Mouse (Mus musculus): ENCODE measurements around the gene Olfr1504.
"Not testable (repeated sequence)": the region's sequence is repeated elsewhere in the genome, so short reads cannot be mapped to it uniquely, and the experiment has no call there.

Olfr1504 gene

GRCm38 (mm10) chr19:13897828-13898227 is at the start of gene Olfr1504:
TSS of gene Olfr1504 (minus strand) at chr19:13897928.
- no peak for DNase-seq (ENCODE audit: low spot score)

- no peak for DNase-seq (ENCODE audit: low spot score)
These were observed 15.5 kb upstream of the Olfr1504 start, which contains the start of gene Olfr1505 for GRCm38 (mm10) chr19:13913230-13913629. TSS of gene Olfr1505 (plus strand) at chr19:13913530.

- no peak for DNase-seq (ENCODE audit: low spot score)
These were observed 36.2 kb downstream of the Olfr1504 start, which contains the start of gene Olfr1502 for GRCm38 (mm10) chr19:13861495-13861894. TSS of gene Olfr1502 (plus strand) at chr19:13861795.

- not testable (repeated sequence) for DNase-seq (ENCODE audit: low spot score)
These were observed 47.1 kb downstream of the Olfr1504 start, which contains the start of gene Olfr1501 for GRCm38 (mm10) chr19:13850592-13850991. TSS of gene Olfr1501 (minus strand) at chr19:13850692.
